Mouse (Mus musculus): ENCODE results near the gene Aldh3b3.

Aldh3b3 gene

GRCm38 (mm10) chr19:4001752-4002151, 43.3 kb downstream of the Aldh3b3 start:
- DNase-seq (ENCODE audit: low read depth, low spot score) = no peak

- DNase-seq (ENCODE audit: low read depth, low spot score) = no peak
Measured at GRCm38 (mm10) chr19:4003112-4003511, 44.7 kb downstream of the Aldh3b3 start, which contains the start of gene Doc2g. Gene Doc2g, plus strand, starts transcription at chr19:4003313.

- no peak for DNase-seq (ENCODE audit: low read depth, low spot score)
Measured at GRCm38 (mm10) chr19:4003641-4004040, 45.2 kb downstream of the Aldh3b3 start.

GRCm38 (mm10) chr19:4004331-4004730, 45.9 kb downstream of the Aldh3b3 start:
- DNase-seq (ENCODE audit: low read depth, low spot score) = no peak

GRCm38 (mm10) chr19:4005091-4005490, 46.6 kb downstream of the Aldh3b3 start:
- no peak for DNase-seq (ENCODE audit: low read depth, low spot score)

GRCm38 (mm10) chr19:4005971-4006370, 47.5 kb downstream of the Aldh3b3 start:
- DNase-seq (ENCODE audit: low read depth, low spot score) = no peak

GRCm38 (mm10) chr19:4011086-4011485, 52.6 kb downstream of the Aldh3b3 start:
- DNase-seq (ENCODE audit: low read depth, low spot score) = no peak

- DNase-seq (ENCODE audit: low read depth, low spot score) = peak; percentile 97
Measured at GRCm38 (mm10) chr19:4012432-4013022, 54.1 kb downstream of the Aldh3b3 start, which contains the start of gene Ndufv1. Gene Ndufv1, minus strand, starts transcription at chr19:4012806.

- DNase-seq (ENCODE audit: low read depth, low spot score) = no peak
Measured at GRCm38 (mm10) chr19:4013066-4013465, 54.6 kb downstream of the Aldh3b3 start.

- DNase-seq (ENCODE audit: low read depth, low spot score) = no peak
Measured at GRCm38 (mm10) chr19:4014802-4015201, 56.4 kb downstream of the Aldh3b3 start.

GRCm38 (mm10) chr19:4015635-4016034, 57.2 kb downstream of the Aldh3b3 start:
- DNase-seq (ENCODE audit: low read depth, low spot score) = no peak

GRCm38 (mm10) chr19:4017921-4018587, 59.6 kb downstream of the Aldh3b3 start:
- no peak for DNase-seq (ENCODE audit: low read depth, low spot score)

- DNase-seq (ENCODE audit: low read depth, low spot score) = peak; percentile 63
Measured at GRCm38 (mm10) chr19:4018743-4019583, 60.5 kb downstream of the Aldh3b3 start.

Data from embryo, embryonic 11.5 days (tissue).